Mouse (Mus musculus) erythroblast, embryonic 14.5 days (primary cell): ENCODE results near the gene Rsph6a.

ENCODE experiments used
- GATA1 ChIP-seq: IDR thresholded peaks from 2 replicates; pipeline ENCODE4 v1.6.1; 2012; ENCODE audit warnings: low read length, inconsistent platforms, mixed read lengths
- TAL1 ChIP-seq: IDR thresholded peaks from 3 replicates; pipeline ENCODE4 v1.6.1; 2012; ENCODE audit warnings: low read length, inconsistent platforms, mixed read lengths

DNA sequence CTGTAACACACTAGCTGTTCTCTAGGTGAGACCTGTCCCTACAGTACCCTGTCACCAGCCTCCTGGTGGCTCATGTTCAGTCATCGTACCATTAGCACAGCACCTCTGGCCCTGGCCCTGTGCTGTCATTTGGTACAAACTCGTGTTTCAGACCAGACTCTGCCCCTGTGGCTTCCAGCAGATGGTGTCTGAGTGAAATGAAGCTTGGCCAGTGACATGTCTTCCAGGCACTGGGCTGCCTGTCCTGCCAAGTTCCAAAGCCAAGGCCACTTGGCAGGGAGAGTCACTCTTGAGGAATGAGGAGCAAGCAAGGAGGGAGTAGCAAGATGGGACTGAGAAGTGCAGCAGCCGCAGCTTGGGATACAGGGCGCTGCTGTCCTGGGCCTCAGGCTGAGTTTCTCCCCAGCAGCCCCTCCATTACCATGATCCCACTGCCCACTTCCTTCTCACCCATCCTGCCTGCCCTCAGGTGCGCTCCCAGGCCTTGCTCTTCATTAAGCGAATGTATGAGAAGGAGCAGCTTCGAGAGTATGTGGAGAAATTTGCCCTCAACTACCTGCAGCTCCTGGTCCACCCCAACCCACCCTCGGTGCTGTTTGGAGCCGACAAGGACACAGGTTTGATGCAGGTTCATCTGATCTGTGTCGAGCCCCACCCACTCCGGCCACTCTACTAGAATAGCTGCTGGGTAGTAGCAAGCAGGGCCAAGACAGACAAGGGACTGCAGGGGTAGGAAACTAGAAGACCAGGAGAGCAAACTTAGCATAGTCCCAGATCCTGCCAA lies 8.0 kb upstream of the Rsph6a start:
- TF ChIP-seq GATA1 (no peak), TAL1 (no peak)
